Mouse (Mus musculus) right cerebral cortex, adult 18-20 months (tissue): Measurements from ENCODE around the gene Olfr1260.

Experiments
- DNase-seq: peaks from one replicate; pipeline ENCODE4 v3.0.0; 2022; ENCODE audit warnings: mixed read lengths

Gene Olfr1260

GRCm38 (mm10) chr2:89974184-89974583 lies at the start of gene Olfr1260:
Gene Olfr1260, plus strand, starts transcription at chr2:89974340.
- DNase-seq: peak; percentile 5

- no peak for DNase-seq
These were observed 47.1 kb upstream of the Olfr1260 start, which contains the start of gene Olfr1258 for GRCm38 (mm10) chr2:89927009-89927408. Gene Olfr1258, plus strand, starts transcription at chr2:89927309.

GRCm38 (mm10) chr2:89948564-89948963 lies 25.6 kb upstream of the Olfr1260 start, which contains the start of gene Olfr1259:
Gene Olfr1259, minus strand, starts transcription at chr2:89948664.
- DNase-seq: no peak

- DNase-seq: no peak
These were observed 3.6 kb downstream of the Olfr1260 start for GRCm38 (mm10) chr2:89977709-89978108.

GRCm38 (mm10) chr2:89990921-89991320 lies 16.8 kb downstream of the Olfr1260 start, which contains the start of gene Olfr1261:
Gene Olfr1261, plus strand, starts transcription at chr2:89991221.
- DNase-seq: no peak

GRCm38 (mm10) chr2:89999845-90000244 lies 25.7 kb downstream of the Olfr1260 start, which contains the start of gene Olfr1262:
Gene Olfr1262, plus strand, starts transcription at chr2:90000145.
- DNase-seq: no peak

- DNase-seq: no peak
These were observed 37.7 kb downstream of the Olfr1260 start, which contains the start of gene Olfr1263 for GRCm38 (mm10) chr2:90011831-90012230. Gene Olfr1263, plus strand, starts transcription at chr2:90012131.

- no peak for DNase-seq
These were observed 51.3 kb downstream of the Olfr1260 start, which contains the start of gene Olfr1264 for GRCm38 (mm10) chr2:90025477-90025876. Gene Olfr1264, minus strand, starts transcription at chr2:90025577.
